Mouse (Mus musculus): ENCODE measurements at regions not wholly inside any gene's neighbourhood (a gene's known extent, or its start where the extent isn't known, plus 50 kb on each side); places are given as distances from the start of the nearest gene placed in this dataset.

DNA sequence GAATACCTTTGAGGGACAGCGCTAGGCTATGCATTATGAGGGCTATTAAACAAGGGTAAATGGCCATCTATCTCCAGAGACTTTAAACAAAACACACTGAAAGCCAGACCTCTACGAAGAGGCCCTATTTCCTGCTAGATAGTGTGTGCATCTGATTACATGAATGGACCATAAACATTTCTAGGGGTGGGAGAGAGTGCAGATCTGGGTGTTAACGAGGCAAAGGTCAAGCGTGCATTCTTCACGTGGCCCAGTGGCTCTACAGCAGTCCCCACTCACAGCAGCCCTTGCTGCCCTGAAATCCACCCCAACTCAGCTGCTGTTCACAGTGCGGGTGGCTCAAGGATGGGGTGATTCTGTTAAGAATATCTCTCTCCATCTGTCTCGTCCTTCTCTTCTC lies 185.0 kb downstream of the Mtx2 start:
- TF ChIP-seq TAL1 (IDR thresholded peaks at IDR 0.05; ENCODE audit: low read length), result no peak
- TF ChIP-seq GATA1 (IDR thresholded peaks at IDR 0.05; ENCODE audit: low read length), result no peak

Data from erythroblast, embryonic 14.5 days (primary cell).